Mouse (Mus musculus): ENCODE measurements around the gene Diexf.

The Diexf gene

GRCm38 (mm10) chr1:193138669-193139068, 8.6 kb upstream of the Diexf start:
- DNase-seq (ENCODE audit: low spot score in 2 of 2), result no peak

GRCm38 (mm10) chr1:193138087-193138486, 8.0 kb upstream of the Diexf start:
- DNase-seq (ENCODE audit: low spot score in 2 of 2), result no peak

- DNase-seq (ENCODE audit: low spot score in 2 of 2), result no peak
Observed at GRCm38 (mm10) chr1:193133726-193134125, 3.7 kb upstream of the Diexf start.

- no peak for DNase-seq (ENCODE audit: low spot score in 2 of 2)
Observed at GRCm38 (mm10) chr1:193132385-193132784, 2.3 kb upstream of the Diexf start.

GRCm38 (mm10) chr1:193131311-193131948, 1.4 kb upstream of the Diexf start:
- DNase-seq (ENCODE audit: low spot score in 2 of 2), result no peak

GRCm38 (mm10) chr1:193130839-193131238, 767 bp upstream of the Diexf start:
- DNase-seq (ENCODE audit: low spot score in 2 of 2), result no peak

GRCm38 (mm10) chr1:193130456-193130825, 369 bp upstream of the Diexf start:
- no peak for DNase-seq (ENCODE audit: low spot score in 2 of 2)

- no peak for DNase-seq (ENCODE audit: low spot score in 2 of 2)
Observed at GRCm38 (mm10) chr1:193129321-193129720, 751 bp downstream of the Diexf start.

GRCm38 (mm10) chr1:193128055-193128454, 2.0 kb downstream of the Diexf start:
- no peak for DNase-seq (ENCODE audit: low spot score in 2 of 2)

GRCm38 (mm10) chr1:193125835-193126234, 4.2 kb downstream of the Diexf start:
- no peak for DNase-seq (ENCODE audit: low spot score in 2 of 2)

- no peak for DNase-seq (ENCODE audit: low spot score in 2 of 2)
Observed at GRCm38 (mm10) chr1:193123290-193123689, 6.8 kb downstream of the Diexf start.

GRCm38 (mm10) chr1:193122793-193123192, 7.3 kb downstream of the Diexf start:
- DNase-seq (ENCODE audit: low spot score in 2 of 2), result no peak

GRCm38 (mm10) chr1:193112093-193112492, 18.0 kb downstream of the Diexf start:
- no peak for DNase-seq (ENCODE audit: low spot score in 2 of 2)

- no peak for DNase-seq (ENCODE audit: low spot score in 2 of 2)
Observed at GRCm38 (mm10) chr1:193102996-193103395, 27.1 kb downstream of the Diexf start.

- DNase-seq (ENCODE audit: low spot score in 2 of 2), result no peak
Observed at GRCm38 (mm10) chr1:193102556-193102955, 27.5 kb downstream of the Diexf start.

GRCm38 (mm10) chr1:193102029-193102428, 28.0 kb downstream of the Diexf start:
- DNase-seq (ENCODE audit: low spot score in 2 of 2), result no peak

GRCm38 (mm10) chr1:193098946-193099345, 31.1 kb downstream of the Diexf start:
- no peak for DNase-seq (ENCODE audit: low spot score in 2 of 2)

GRCm38 (mm10) chr1:193093596-193093995, 36.5 kb downstream of the Diexf start:
- DNase-seq (ENCODE audit: low spot score in 2 of 2), result no peak

- no peak for DNase-seq (ENCODE audit: low spot score in 2 of 2)
Observed at GRCm38 (mm10) chr1:193092771-193093170, 37.3 kb downstream of the Diexf start.

GRCm38 (mm10) chr1:193090894-193091293, 39.2 kb downstream of the Diexf start:
- no peak for DNase-seq (ENCODE audit: low spot score in 2 of 2)

GRCm38 (mm10) chr1:193090211-193090871, 39.7 kb downstream of the Diexf start:
- peak; percentile 32 to 73 for DNase-seq (ENCODE audit: low spot score in 2 of 2)

GRCm38 (mm10) chr1:193089683-193090082, 40.4 kb downstream of the Diexf start:
- peak in 1 of 2 experiments; percentile 40 for DNase-seq (ENCODE audit: low spot score in 2 of 2)

- no peak for DNase-seq (ENCODE audit: low spot score in 2 of 2)
Observed at GRCm38 (mm10) chr1:193089211-193089610, 40.9 kb downstream of the Diexf start.

All from urinary bladder, postnatal 36 days (tissue).